Mouse (Mus musculus): ENCODE results near the gene Col5a1. TPM values are rescaled to one million over a fixed set of nuclear protein-coding genes. Genes with fewer than 3 reads are reported as not detected.

The Col5a1 gene
- total and polyA plus RNA-seq, 3 experiments = 15.7 to 22.9 (median 16.0) TPM

- H3K79me2 ChIP-seq (replicated peaks; ENCODE audit: control insufficient read depth, insufficient read depth, low read length) = no peaks in the 10 kb centered on the region
- no peak overlapping the region for H3K27ac ChIP-seq
- no peaks in the 10 kb centered on the region for H3K4me1 ChIP-seq (ENCODE audit: control insufficient read depth, insufficient read depth, low read length)
- WGBS = 94% methylated on average over 1 of the region's 1 CpGs
- H3K27me3 ChIP-seq (ENCODE audit: control insufficient read depth, insufficient read depth, low read length) = no peaks in the 10 kb centered on the region
- no peaks in the 10 kb centered on the region for H3K36me3 ChIP-seq (ENCODE audit: control insufficient read depth, insufficient read depth, low read length)
- intact Hi-C loops (cut with DNase I) = no loop called here
- no peak for TF ChIP-seq CTCF (IDR thresholded peaks at IDR 0.05)
- no peak for TF ChIP-seq POLR2A (IDR thresholded peaks at IDR 0.05; ENCODE audit: insufficient read depth, low read depth, low read length)
- TF ChIP-seq EP300 (IDR thresholded peaks at IDR 0.05; ENCODE audit: insufficient read depth, low read depth, low read length) = no peak
- no peak for DNase-seq
- H3K4me3 ChIP-seq = no peak overlapping the region
- H3K9ac ChIP-seq (ENCODE audit: low read depth, low read length) = no peak overlapping the region
Observed at GRCm38 (mm10) chr2:27870586-27870985, 15.6 kb upstream of the Col5a1 start.

GRCm38 (mm10) chr2:27871056-27871455 is 15.2 kb upstream of the Col5a1 start:
- Histone ChIP-seq H3K27ac (no peak overlapping the region), H3K9ac (ENCODE audit: low read depth, low read length) (no peak overlapping the region), H3K36me3 (ENCODE audit: control insufficient read depth, insufficient read depth, low read length) (no peaks in the 10 kb centered on the region), H3K4me3 (no peak overlapping the region), H3K27me3 (ENCODE audit: control insufficient read depth, insufficient read depth, low read length) (no peaks in the 10 kb centered on the region), H3K4me1 (ENCODE audit: control insufficient read depth, insufficient read depth, low read length) (no peaks in the 10 kb centered on the region), H3K79me2 (replicated peaks; ENCODE audit: control insufficient read depth, insufficient read depth, low read length) (no peaks in the 10 kb centered on the region)
- 31% methylated on average over 4 of the region's 4 CpGs for WGBS
- intact Hi-C loops (cut with DNase I) = no loop called here
- DNase-seq = no peak
- no peak for TF ChIP-seq EP300 (IDR thresholded peaks at IDR 0.05; ENCODE audit: insufficient read depth, low read depth, low read length)
- TF ChIP-seq POLR2A (IDR thresholded peaks at IDR 0.05; ENCODE audit: insufficient read depth, low read depth, low read length) = no peak
- no peak for TF ChIP-seq CTCF (IDR thresholded peaks at IDR 0.05)

- intact Hi-C loops (cut with DNase I) = no loop called here
- no peak for DNase-seq
Observed at GRCm38 (mm10) chr2:27872276-27872675, 13.9 kb upstream of the Col5a1 start.

GRCm38 (mm10) chr2:27873030-27873429 is 13.2 kb upstream of the Col5a1 start:
- Histone ChIP-seq H3K36me3 (ENCODE audit: control insufficient read depth, insufficient read depth, low read length) (no peaks in the 10 kb centered on the region), H3K4me1 (ENCODE audit: control insufficient read depth, insufficient read depth, low read length) (no peaks in the 10 kb centered on the region), H3K4me3 (no peak overlapping the region), H3K79me2 (replicated peaks; ENCODE audit: control insufficient read depth, insufficient read depth, low read length) (no peaks in the 10 kb centered on the region), H3K27ac (no peak overlapping the region), H3K27me3 (ENCODE audit: control insufficient read depth, insufficient read depth, low read length) (no peaks in the 10 kb centered on the region), H3K9ac (ENCODE audit: low read depth, low read length) (no peak overlapping the region)
- DNase-seq = no peak
- TF ChIP-seq EP300 (IDR thresholded peaks at IDR 0.05; ENCODE audit: insufficient read depth, low read depth, low read length) (no peak), CTCF (IDR thresholded peaks at IDR 0.05) (no peak)
- WGBS = 81% methylated on average over 5 of the region's 5 CpGs
- intact Hi-C loops (cut with DNase I) = no loop called here

More at GRCm38 (mm10) chr2:27872276-27872675, 13.9 kb upstream of the Col5a1 start:
- TF ChIP-seq CTCF (IDR thresholded peaks at IDR 0.05) (no peak), EP300 (IDR thresholded peaks at IDR 0.05; ENCODE audit: insufficient read depth, low read depth, low read length) (no peak), POLR2A (IDR thresholded peaks at IDR 0.05; ENCODE audit: insufficient read depth, low read depth, low read length) (no peak)
- Histone ChIP-seq H3K36me3 (ENCODE audit: control insufficient read depth, insufficient read depth, low read length) (no peaks in the 10 kb centered on the region), H3K4me3 (no peak overlapping the region), H3K27ac (no peak overlapping the region), H3K4me1 (ENCODE audit: control insufficient read depth, insufficient read depth, low read length) (no peaks in the 10 kb centered on the region), H3K79me2 (replicated peaks; ENCODE audit: control insufficient read depth, insufficient read depth, low read length) (no peaks in the 10 kb centered on the region), H3K27me3 (ENCODE audit: control insufficient read depth, insufficient read depth, low read length) (no peaks in the 10 kb centered on the region), H3K9ac (ENCODE audit: low read depth, low read length) (no peak overlapping the region)
- WGBS = 40% methylated on average over 3 of the region's 3 CpGs

- intact Hi-C loops (cut with DNase I) = no loop called here
- Histone ChIP-seq H3K27me3 (ENCODE audit: control insufficient read depth, insufficient read depth, low read length) (no peaks in the 10 kb centered on the region), H3K36me3 (ENCODE audit: control insufficient read depth, insufficient read depth, low read length) (no peaks in the 10 kb centered on the region), H3K79me2 (replicated peaks; ENCODE audit: control insufficient read depth, insufficient read depth, low read length) (no peaks in the 10 kb centered on the region), H3K27ac (no peak overlapping the region), H3K4me1 (ENCODE audit: control insufficient read depth, insufficient read depth, low read length) (no peaks in the 10 kb centered on the region), H3K4me3 (no peak overlapping the region), H3K9ac (ENCODE audit: low read depth, low read length) (no peak overlapping the region)
- TF ChIP-seq EP300 (IDR thresholded peaks at IDR 0.05; ENCODE audit: insufficient read depth, low read depth, low read length) (no peak), CTCF (IDR thresholded peaks at IDR 0.05) (no peak)
- no peak for DNase-seq
- 63% methylated on average over 3 of the region's 3 CpGs for WGBS
Observed at GRCm38 (mm10) chr2:27874596-27874995, 11.6 kb upstream of the Col5a1 start.

GRCm38 (mm10) chr2:27875231-27875630 is 11.0 kb upstream of the Col5a1 start:
- TF ChIP-seq POLR2A (IDR thresholded peaks at IDR 0.05; ENCODE audit: insufficient read depth, low read depth, low read length) = no peak
- TF ChIP-seq CTCF (IDR thresholded peaks at IDR 0.05) = no peak
- no peak for TF ChIP-seq EP300 (IDR thresholded peaks at IDR 0.05; ENCODE audit: insufficient read depth, low read depth, low read length)
- Histone ChIP-seq H3K79me2 (replicated peaks; ENCODE audit: control insufficient read depth, insufficient read depth, low read length) (no peaks in the 10 kb centered on the region), H3K4me1 (ENCODE audit: control insufficient read depth, insufficient read depth, low read length) (no peaks in the 10 kb centered on the region), H3K27ac (no peak overlapping the region), H3K36me3 (ENCODE audit: control insufficient read depth, insufficient read depth, low read length) (no peaks in the 10 kb centered on the region), H3K4me3 (no peak overlapping the region), H3K27me3 (ENCODE audit: control insufficient read depth, insufficient read depth, low read length) (no peaks in the 10 kb centered on the region), H3K9ac (ENCODE audit: low read depth, low read length) (no peak overlapping the region)
- 66% methylated on average over 5 of the region's 5 CpGs for WGBS
- no peak for DNase-seq
- intact Hi-C loops (cut with DNase I) = no loop called here

All from heart, adult 2 months (tissue).